Mouse (Mus musculus) liver, embryonic 12.5 days (tissue): ENCODE measurements around the gene Olfr518. TPM values are rescaled to one million over a fixed set of nuclear protein-coding genes. Genes with fewer than 3 reads are reported as not detected.

Experiments used
- polyA plus RNA-seq: library from polyadenylated mRNA; unstranded; fragments of >200 nt; fragmentation: Nextera tagmentation; extraction: Ambion mirVana; gene quantifications from 2 replicates; pipeline ENCODE4 v1.2.1, GENCODE M21; 2016

The Olfr518 gene
- polyA plus RNA-seq, 1 experiment from 2014 or later = not detected

Other genes starting within 250 kb of the Olfr518 start
- gene Olfr509, start 233.1 kb downstream of the Olfr518 start, polyA plus RNA-seq = not detected in 2 replicates
- gene Olfr510, start 218.6 kb downstream of the Olfr518 start, polyA plus RNA-seq = not detected in 2 replicates
- not detected in 2 replicates for gene Olfr512, start 171.7 kb downstream of the Olfr518 start, polyA plus RNA-seq
- gene Olfr513, start 134.0 kb downstream of the Olfr518 start, polyA plus RNA-seq = not detected in 2 replicates
- gene Olfr514, start 59.0 kb downstream of the Olfr518 start, polyA plus RNA-seq = not detected in 2 replicates
- not detected in 2 replicates for gene Olfr516, start 34.5 kb downstream of the Olfr518 start, polyA plus RNA-seq
- gene Olfr517, start 12.6 kb downstream of the Olfr518 start, polyA plus RNA-seq = not detected in 2 replicates
- gene Olfr519, start 9.4 kb upstream of the Olfr518 start, polyA plus RNA-seq = not detected in 2 replicates
- 0.08 and 0.10 TPM in 2 replicates for gene Nlrp10, start 45.2 kb upstream of the Olfr518 start, polyA plus RNA-seq
- 60.3 and 61.3 TPM in 2 replicates for gene Eif3f, start 49.4 kb upstream of the Olfr518 start, polyA plus RNA-seq
- gene Tub, start 65.3 kb upstream of the Olfr518 start, polyA plus RNA-seq = 0.04 and 0.19 TPM in 2 replicates
- gene Ric3, start 198.3 kb upstream of the Olfr518 start, polyA plus RNA-seq = 0.93 and 1.1 TPM in 2 replicates